Mouse (Mus musculus): ENCODE data around the gene Pkn1. TPM values are rescaled to one million over a fixed set of nuclear protein-coding genes. Genes with fewer than 3 reads are reported as not detected.

Gene Pkn1
- total and polyA plus RNA-seq, 2 experiments from 2014 or later = 14.2 to 44.2 TPM

GRCm38 (mm10) chr8:83668010-83668916 lies 30.7 kb downstream of the Pkn1 start:
- ATAC-seq (ENCODE audit: insufficient read depth, low read depth) (peak; percentile 47; the same call in 1 of the 2 replicates), DNase-seq (ENCODE audit: low spot score) (peak; percentile 64)
- Histone ChIP-seq H3K4me1 (ENCODE audit: control insufficient read depth, insufficient read depth) (peaks cover 19% of the 10 kb centered on the region), H3K27me3 (ENCODE audit: control insufficient read depth, insufficient read depth, low read length) (peaks cover 6% of the 10 kb centered on the region; the same call in 1 of the 2 replicates), H3K27ac (ENCODE audit: low read depth) (no peak overlapping the region), H3K36me3 (replicated peaks; ENCODE audit: control insufficient read depth, insufficient read depth, low read length) (peaks cover 39% of the 10 kb centered on the region), H3K9me3 (replicated peaks; ENCODE audit: control insufficient read depth, low read length) (no peaks in the 10 kb centered on the region), H3K4me3 (ENCODE audit: low read depth, low read length) (peak overlapping the region; percentile 34), H3K4me2 (ENCODE audit: low read depth, low read length) (peak overlapping the region; percentile 57), H3K9ac (replicated peaks; ENCODE audit: low read depth, low read length) (no peak overlapping the region)
- WGBS = 27% methylated on average over 80 of the region's 80 CpGs
- TF ChIP-seq CTCF (IDR thresholded peaks at IDR 0.05; ENCODE audit: low read depth) (peak; percentile 71), EP300 (IDR thresholded peaks at IDR 0.05; ENCODE audit: low read depth) (no peak)

- TF ChIP-seq CTCF (IDR thresholded peaks at IDR 0.05; ENCODE audit: low read depth) (no peak), EP300 (IDR thresholded peaks at IDR 0.05; ENCODE audit: low read depth) (no peak)
- no peak overlapping the region for H3K27ac ChIP-seq (ENCODE audit: low read depth)
- peaks cover 6% of the 10 kb centered on the region; the same call in 1 of the 2 replicates for H3K27me3 ChIP-seq (ENCODE audit: control insufficient read depth, insufficient read depth, low read length)
- peaks cover 22% of the 10 kb centered on the region for H3K4me1 ChIP-seq (ENCODE audit: control insufficient read depth, insufficient read depth)
- DNase-seq (ENCODE audit: low spot score) = no peak
- ATAC-seq (ENCODE audit: insufficient read depth, low read depth) = no peak
- no peak overlapping the region for H3K4me3 ChIP-seq (ENCODE audit: low read depth, low read length)
- no peak overlapping the region for H3K4me2 ChIP-seq (ENCODE audit: low read depth, low read length)
- peaks cover 33% of the 10 kb centered on the region for H3K36me3 ChIP-seq (replicated peaks; ENCODE audit: control insufficient read depth, insufficient read depth, low read length)
- H3K9me3 ChIP-seq (replicated peaks; ENCODE audit: control insufficient read depth, low read length) = no peaks in the 10 kb centered on the region
- H3K9ac ChIP-seq (replicated peaks; ENCODE audit: low read depth, low read length) = no peak overlapping the region
- WGBS = 78% methylated on average over 10 of the region's 10 CpGs
These were observed 31.5 kb downstream of the Pkn1 start for GRCm38 (mm10) chr8:83667526-83667925.

- 93% methylated on average over 3 of the region's 3 CpGs for WGBS
- TF ChIP-seq CTCF (IDR thresholded peaks at IDR 0.05; ENCODE audit: low read depth) (no peak), EP300 (IDR thresholded peaks at IDR 0.05; ENCODE audit: low read depth) (no peak)
- no peak overlapping the region for H3K4me3 ChIP-seq (ENCODE audit: low read depth, low read length)
- no peak overlapping the region for H3K9ac ChIP-seq (replicated peaks; ENCODE audit: low read depth, low read length)
- ATAC-seq (ENCODE audit: insufficient read depth, low read depth) (no peak), DNase-seq (ENCODE audit: low spot score) (no peak)
- 0 out of 2 replicates have a peak overlapping the region, but pooled peaks have one; percentile 16 for H3K4me2 ChIP-seq (ENCODE audit: low read depth, low read length)
- peaks cover 6% of the 10 kb centered on the region; the same call in 1 of the 2 replicates for H3K27me3 ChIP-seq (ENCODE audit: control insufficient read depth, insufficient read depth, low read length)
- peak overlapping the region; percentile 56 for H3K27ac ChIP-seq (ENCODE audit: low read depth)
- H3K9me3 ChIP-seq (replicated peaks; ENCODE audit: control insufficient read depth, low read length) = no peaks in the 10 kb centered on the region
- peaks cover 28% of the 10 kb centered on the region for H3K4me1 ChIP-seq (ENCODE audit: control insufficient read depth, insufficient read depth)
- H3K36me3 ChIP-seq (replicated peaks; ENCODE audit: control insufficient read depth, insufficient read depth, low read length) = peaks cover 26% of the 10 kb centered on the region
These were observed 32.1 kb downstream of the Pkn1 start for GRCm38 (mm10) chr8:83666866-83667234.

- H3K4me3 ChIP-seq (ENCODE audit: low read depth, low read length) = no peak within 1 kb of the TSS
- 0 out of 2 replicates have a peak within 1 kb of the TSS, but pooled peaks have one; percentile 16 for H3K4me2 ChIP-seq (ENCODE audit: low read depth, low read length)
- ATAC-seq (ENCODE audit: insufficient read depth, low read depth) (peak; percentile 34), DNase-seq (ENCODE audit: low spot score) (no peak)
- no peaks in the 10 kb centered on the region for H3K9me3 ChIP-seq (replicated peaks; ENCODE audit: control insufficient read depth, low read length)
- WGBS = 24% methylated on average over 14 of the region's 14 CpGs
- TF ChIP-seq CTCF (IDR thresholded peaks at IDR 0.05; ENCODE audit: low read depth) (no peak), EP300 (IDR thresholded peaks at IDR 0.05; ENCODE audit: low read depth) (no peak)
- H3K27me3 ChIP-seq (ENCODE audit: control insufficient read depth, insufficient read depth, low read length) = peaks cover 6% of the 10 kb centered on the region; the same call in 1 of the 2 replicates
- peaks cover 20% of the 10 kb centered on the region for H3K36me3 ChIP-seq (replicated peaks; ENCODE audit: control insufficient read depth, insufficient read depth, low read length)
- H3K9ac ChIP-seq (replicated peaks; ENCODE audit: low read depth, low read length) = no peak within 1 kb of the TSS
- H3K4me1 ChIP-seq (ENCODE audit: control insufficient read depth, insufficient read depth) = peaks cover 33% of the 10 kb centered on the region
- H3K27ac ChIP-seq (ENCODE audit: low read depth) = peak within 1 kb of the TSS; percentile 56
These were observed 32.8 kb downstream of the Pkn1 start, which contains the start of gene Ptger1 for GRCm38 (mm10) chr8:83665969-83666865. Ptger1 (plus strand) TSS chr8:83666678.

- DNase-seq (ENCODE audit: low spot score) (no peak), ATAC-seq (ENCODE audit: insufficient read depth, low read depth) (no peak)
- no peak overlapping the region for H3K4me3 ChIP-seq (ENCODE audit: low read depth, low read length)
- WGBS = 30% methylated on average over 2 of the region's 2 CpGs
- H3K27me3 ChIP-seq (ENCODE audit: control insufficient read depth, insufficient read depth, low read length) = peaks cover 6% of the 10 kb centered on the region; the same call in 1 of the 2 replicates
- H3K27ac ChIP-seq (ENCODE audit: low read depth) = no peak overlapping the region
- no peaks in the 10 kb centered on the region for H3K9me3 ChIP-seq (replicated peaks; ENCODE audit: control insufficient read depth, low read length)
- no peak overlapping the region for H3K9ac ChIP-seq (replicated peaks; ENCODE audit: low read depth, low read length)
- TF ChIP-seq CTCF (IDR thresholded peaks at IDR 0.05; ENCODE audit: low read depth) (no peak), EP300 (IDR thresholded peaks at IDR 0.05; ENCODE audit: low read depth) (no peak)
- H3K36me3 ChIP-seq (replicated peaks; ENCODE audit: control insufficient read depth, insufficient read depth, low read length) = peaks cover 10% of the 10 kb centered on the region
- peaks cover 41% of the 10 kb centered on the region for H3K4me1 ChIP-seq (ENCODE audit: control insufficient read depth, insufficient read depth)
- H3K4me2 ChIP-seq (ENCODE audit: low read depth, low read length) = no peak overlapping the region
These were observed 33.9 kb downstream of the Pkn1 start for GRCm38 (mm10) chr8:83664931-83665625.
